Mouse (Mus musculus) hindbrain, embryonic 12.5 days (tissue): ENCODE measurements around the gene Wnk1. TPM values are rescaled to one million over a fixed set of nuclear protein-coding genes. Genes with fewer than 3 reads are reported as not detected.
"Not testable (repeated sequence)": the region's sequence is repeated elsewhere in the genome, so short reads cannot be mapped to it uniquely, and the experiment has no call there.

ENCODE experiments used
- ATAC-seq: fragments of 200-750 bp; cut with Nextera tagmentation; 2 replicates; pipeline ENCODE4 v1.8.0; 2017; ENCODE audit warnings: moderate TSS enrichment; ENCODE audit not compliant: low FRiP score
- H3K27ac ChIP-seq: fragments of 300-500 bp; sonication (generic); 2 replicates; pipeline ENCODE4 v1.5.1; 2016; ENCODE audit warnings: mild to moderate bottlenecking
- H3K27me3 ChIP-seq: fragments of 300-500 bp; sonication (generic); 2 replicates; pipeline ENCODE4 v1.6.1; 2016; ENCODE audit warnings: mild to moderate bottlenecking
- H3K36me3 ChIP-seq: fragments of 300-500 bp; sonication (generic); 2 replicates; pipeline ENCODE4 v1.6.1; 2016; ENCODE audit warnings: mild to moderate bottlenecking
- H3K4me1 ChIP-seq: fragments of 300-500 bp; sonication (generic); 2 replicates; pipeline ENCODE4 v1.6.1; 2016
- H3K4me2 ChIP-seq: fragments of 300-500 bp; sonication (generic); replicated peaks from 2 replicates; pipeline ENCODE4 v1.6.1; 2016; ENCODE audit warnings: mild to moderate bottlenecking
- H3K4me3 ChIP-seq: fragments of 300-500 bp; sonication (generic); 2 replicates; pipeline ENCODE4 v1.5.1; 2016; ENCODE audit warnings: mild to moderate bottlenecking
- H3K9ac ChIP-seq: fragments of 300-500 bp; sonication (generic); 2 replicates; pipeline ENCODE4 v1.6.1; 2016; ENCODE audit warnings: mild to moderate bottlenecking, moderate library complexity
- H3K9me3 ChIP-seq: fragments of 300-500 bp; sonication (generic); replicated peaks from 2 replicates; pipeline ENCODE4 v1.6.1; 2016; ENCODE audit warnings: mild to moderate bottlenecking
- WGBS: fragments of 180-500 bp; shearing (Covaris S2); methylation state at CpG from one replicate; pipeline ENCODE4 v1.1.7; 2016; 5-methylcytosine and 5-hydroxymethylcytosine counted together
- polyA plus RNA-seq: library from polyadenylated mRNA; unstranded; fragments of >200 nt; fragmentation: Nextera tagmentation; extraction: Ambion mirVana; gene quantifications from 2 replicates; pipeline ENCODE4 v1.2.1, GENCODE M21; 2016

The Wnk1 gene
- polyA plus RNA-seq, result 68.1 and 70.9 TPM in 2 replicates

- Histone ChIP-seq H3K27ac (peak within 1 kb of the TSS; percentile 99), H3K36me3 (no peaks in the 10 kb centered on the region), H3K9me3 (no peaks in the 10 kb centered on the region), H3K27me3 (no peaks in the 10 kb centered on the region), H3K4me3 (peak within 1 kb of the TSS; percentile 92), H3K4me2 (peak within 1 kb of the TSS; percentile 88), H3K4me1 (peaks cover 17% of the 10 kb centered on the region), H3K9ac (peak within 1 kb of the TSS; percentile 82)
- WGBS, result under 1% methylated on average over 53 of the region's 59 CpGs
- peak; percentile 95 for ATAC-seq
These were observed at the start of gene Wnk1 for GRCm38 (mm10) chr6:120038366-120039255. Wnk1 (minus strand) TSS chr6:120038672.

GRCm38 (mm10) chr6:120087041-120087440, 48.6 kb upstream of the Wnk1 start:
- ATAC-seq, H3K9ac ChIP-seq, H3K4me1 ChIP-seq, H3K4me3 ChIP-seq, H3K9me3 ChIP-seq, H3K4me2 ChIP-seq, H3K36me3 ChIP-seq, H3K27me3 ChIP-seq, H3K27ac ChIP-seq: not testable (repeated sequence)
- WGBS, result 85% methylated on average over 6 of the region's 8 CpGs

GRCm38 (mm10) chr6:120085832-120086231, 47.4 kb upstream of the Wnk1 start:
- no peak overlapping the region for H3K4me3 ChIP-seq
- H3K27me3 ChIP-seq, result no peaks in the 10 kb centered on the region
- no peaks in the 10 kb centered on the region for H3K9me3 ChIP-seq
- H3K36me3 ChIP-seq, result no peaks in the 10 kb centered on the region
- no peak overlapping the region for H3K9ac ChIP-seq
- 83% methylated on average over 3 of the region's 3 CpGs for WGBS
- no peak overlapping the region for H3K27ac ChIP-seq
- ATAC-seq, result no peak
- no peaks in the 10 kb centered on the region for H3K4me1 ChIP-seq
- H3K4me2 ChIP-seq, result no peak overlapping the region

GRCm38 (mm10) chr6:120084983-120085382, 46.5 kb upstream of the Wnk1 start:
- no peak for ATAC-seq
- Histone ChIP-seq H3K4me3 (no peak overlapping the region), H3K9ac (no peak overlapping the region), H3K4me2 (no peak overlapping the region), H3K27me3 (no peaks in the 10 kb centered on the region), H3K27ac (no peak overlapping the region), H3K9me3 (no peaks in the 10 kb centered on the region), H3K36me3 (no peaks in the 10 kb centered on the region), H3K4me1 (no peaks in the 10 kb centered on the region)
- 93% methylated on average over 2 of the region's 2 CpGs for WGBS

- ATAC-seq, result no peak
- 71% methylated on average over 6 of the region's 6 CpGs for WGBS
- H3K27me3 ChIP-seq, result no peaks in the 10 kb centered on the region
- no peaks in the 10 kb centered on the region for H3K36me3 ChIP-seq
- no peak overlapping the region for H3K27ac ChIP-seq
- H3K4me2 ChIP-seq, result no peak overlapping the region
- no peak overlapping the region for H3K9ac ChIP-seq
- no peaks in the 10 kb centered on the region for H3K4me1 ChIP-seq
- H3K9me3 ChIP-seq, result no peaks in the 10 kb centered on the region
- H3K4me3 ChIP-seq, result no peak overlapping the region
These were observed 45.0 kb upstream of the Wnk1 start for GRCm38 (mm10) chr6:120083442-120083841.

- no peak overlapping the region for H3K4me3 ChIP-seq
- no peaks in the 10 kb centered on the region for H3K36me3 ChIP-seq
- no peak overlapping the region for H3K9ac ChIP-seq
- no peaks in the 10 kb centered on the region for H3K9me3 ChIP-seq
- WGBS, result 86% methylated on average over 8 of the region's 8 CpGs
- H3K27me3 ChIP-seq, result no peaks in the 10 kb centered on the region
- no peak overlapping the region for H3K27ac ChIP-seq
- no peak for ATAC-seq
- no peak overlapping the region for H3K4me2 ChIP-seq
- H3K4me1 ChIP-seq, result no peaks in the 10 kb centered on the region
These were observed 44.5 kb upstream of the Wnk1 start for GRCm38 (mm10) chr6:120082951-120083411.

GRCm38 (mm10) chr6:120082251-120082950, 43.9 kb upstream of the Wnk1 start:
- no peak overlapping the region for H3K9ac ChIP-seq
- no peak overlapping the region for H3K4me2 ChIP-seq
- ATAC-seq, result no peak
- no peak overlapping the region for H3K4me3 ChIP-seq
- H3K9me3 ChIP-seq, result no peaks in the 10 kb centered on the region
- H3K27me3 ChIP-seq, result no peaks in the 10 kb centered on the region
- H3K27ac ChIP-seq, result no peak overlapping the region
- WGBS, result 94% methylated on average over 6 of the region's 6 CpGs
- no peaks in the 10 kb centered on the region for H3K36me3 ChIP-seq
- H3K4me1 ChIP-seq, result no peaks in the 10 kb centered on the region

- H3K4me3 ChIP-seq, result no peak overlapping the region
- no peak overlapping the region for H3K4me2 ChIP-seq
- H3K27me3 ChIP-seq, result no peaks in the 10 kb centered on the region
- ATAC-seq, result no peak
- H3K36me3 ChIP-seq, result no peaks in the 10 kb centered on the region
- no peaks in the 10 kb centered on the region for H3K4me1 ChIP-seq
- no peaks in the 10 kb centered on the region for H3K9me3 ChIP-seq
- 78% methylated on average over 4 of the region's 4 CpGs for WGBS
- H3K9ac ChIP-seq, result no peak overlapping the region
- H3K27ac ChIP-seq, result no peak overlapping the region
These were observed 43.0 kb upstream of the Wnk1 start for GRCm38 (mm10) chr6:120081516-120081915.

GRCm38 (mm10) chr6:120079547-120079946, 41.1 kb upstream of the Wnk1 start:
- H3K4me3 ChIP-seq, result no peak overlapping the region
- no peaks in the 10 kb centered on the region for H3K4me1 ChIP-seq
- no peak overlapping the region for H3K9ac ChIP-seq
- no peak overlapping the region for H3K27ac ChIP-seq
- ATAC-seq, result no peak
- H3K27me3 ChIP-seq, result no peaks in the 10 kb centered on the region
- 83% methylated on average over 10 of the region's 10 CpGs for WGBS
- H3K36me3 ChIP-seq, result no peaks in the 10 kb centered on the region
- H3K9me3 ChIP-seq, result no peaks in the 10 kb centered on the region
- no peak overlapping the region for H3K4me2 ChIP-seq

GRCm38 (mm10) chr6:120076619-120077450, 38.4 kb upstream of the Wnk1 start:
- H3K27me3 ChIP-seq, result no peaks in the 10 kb centered on the region
- ATAC-seq, result no peak

GRCm38 (mm10) chr6:120072630-120073029, 34.2 kb upstream of the Wnk1 start:
- Histone ChIP-seq H3K27ac (no peak overlapping the region), H3K9me3 (no peaks in the 10 kb centered on the region), H3K9ac (no peak overlapping the region), H3K4me3 (no peak overlapping the region), H3K27me3 (no peaks in the 10 kb centered on the region), H3K36me3 (no peaks in the 10 kb centered on the region), H3K4me2 (no peak overlapping the region), H3K4me1 (no peaks in the 10 kb centered on the region)
- ATAC-seq, result no peak
- 86% methylated on average over 2 of the region's 2 CpGs for WGBS

More at GRCm38 (mm10) chr6:120076619-120077450, 38.4 kb upstream of the Wnk1 start:
- Histone ChIP-seq H3K9ac (no peak overlapping the region), H3K4me2 (no peak overlapping the region), H3K4me1 (no peaks in the 10 kb centered on the region), H3K27ac (no peak overlapping the region), H3K36me3 (no peaks in the 10 kb centered on the region), H3K9me3 (no peaks in the 10 kb centered on the region), H3K4me3 (no peak overlapping the region)
- WGBS, result 87% methylated on average over 6 of the region's 6 CpGs

- no peak for ATAC-seq
- WGBS, result 81% methylated on average over 3 of the region's 3 CpGs
- Histone ChIP-seq H3K27me3 (no peaks in the 10 kb centered on the region), H3K4me2 (no peak overlapping the region), H3K27ac (no peak overlapping the region), H3K9ac (no peak overlapping the region), H3K36me3 (no peaks in the 10 kb centered on the region), H3K4me3 (no peak overlapping the region), H3K9me3 (no peaks in the 10 kb centered on the region), H3K4me1 (no peaks in the 10 kb centered on the region)
These were observed 31.1 kb upstream of the Wnk1 start for GRCm38 (mm10) chr6:120069546-120069945.
